Mouse (Mus musculus) adrenal gland, adult 8-10 months (tissue): ENCODE results near the gene Dync1i1. TPM values are rescaled to one million over a fixed set of nuclear protein-coding genes. Genes with fewer than 3 reads are reported as not detected.

Source experiments
- DNase-seq: peaks from one replicate; pipeline ENCODE4 v3.0.0; 2022
- total RNA-seq, 4 experiments: library from RNA; stranded (reverse); gene quantifications; 2 replicates each; pipeline ENCODE4 v1.2.4; 2022

Gene Dync1i1
- total RNA-seq, 4 experiments from 2014 or later, result 2.4 to 2.8 (median 2.5) TPM

GRCm38 (mm10) chr6:5976241-5976640 is 250.8 kb downstream of the Dync1i1 start:
- no peak for DNase-seq

- DNase-seq, result no peak
Observed at GRCm38 (mm10) chr6:5977238-5977920, 251.9 kb downstream of the Dync1i1 start.

GRCm38 (mm10) chr6:5991243-5991642 is 265.8 kb downstream of the Dync1i1 start:
- no peak for DNase-seq

DNA sequence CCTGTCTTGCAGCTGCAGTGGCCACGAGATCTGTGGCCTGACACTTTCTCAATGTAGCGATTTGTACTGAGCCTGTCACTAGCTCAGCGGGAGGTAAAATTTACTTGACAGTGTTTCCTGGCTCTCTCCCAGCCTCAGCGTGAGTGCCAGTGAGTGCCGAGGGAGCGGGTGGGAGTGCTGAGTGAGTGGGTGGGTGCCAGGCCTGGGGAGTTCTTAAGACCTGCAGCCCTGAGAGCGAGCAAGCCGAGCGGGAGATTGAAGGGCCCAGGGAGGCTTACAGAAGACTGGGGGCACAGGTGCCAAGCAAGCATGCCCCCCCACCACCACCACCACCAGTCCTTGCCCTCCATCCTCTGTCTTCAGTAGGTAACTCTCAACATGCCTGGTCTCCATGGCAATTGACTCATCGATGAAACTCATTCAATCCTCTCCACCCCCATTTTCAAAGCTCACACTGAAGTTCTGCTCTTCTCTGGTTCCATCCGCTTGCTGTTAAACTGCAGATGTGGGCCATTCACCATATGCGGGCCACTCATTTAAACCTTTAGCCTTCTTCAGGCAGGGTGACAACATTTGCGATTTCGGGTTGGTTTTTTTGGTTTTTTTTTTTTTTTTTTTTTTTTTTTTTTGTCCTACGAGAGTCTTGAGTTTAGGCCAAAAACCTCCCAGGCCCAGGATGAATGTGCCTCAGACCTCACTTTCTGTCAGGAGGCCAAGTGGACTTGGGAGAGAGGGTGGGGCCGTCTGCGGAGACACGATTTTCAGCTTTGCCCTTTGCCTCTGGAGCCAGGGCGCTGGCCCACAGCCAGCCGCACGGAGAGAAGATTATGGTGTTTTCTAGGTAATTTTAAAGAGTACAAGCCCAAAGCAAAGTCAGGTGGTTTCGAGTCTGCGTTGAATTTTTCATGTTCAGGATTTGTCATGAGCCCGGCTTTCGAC is 266.6 kb downstream of the Dync1i1 start:
- DNase-seq, result peak; percentile 19

GRCm38 (mm10) chr6:5993056-5993455 is 267.6 kb downstream of the Dync1i1 start:
- no peak for DNase-seq

DNA sequence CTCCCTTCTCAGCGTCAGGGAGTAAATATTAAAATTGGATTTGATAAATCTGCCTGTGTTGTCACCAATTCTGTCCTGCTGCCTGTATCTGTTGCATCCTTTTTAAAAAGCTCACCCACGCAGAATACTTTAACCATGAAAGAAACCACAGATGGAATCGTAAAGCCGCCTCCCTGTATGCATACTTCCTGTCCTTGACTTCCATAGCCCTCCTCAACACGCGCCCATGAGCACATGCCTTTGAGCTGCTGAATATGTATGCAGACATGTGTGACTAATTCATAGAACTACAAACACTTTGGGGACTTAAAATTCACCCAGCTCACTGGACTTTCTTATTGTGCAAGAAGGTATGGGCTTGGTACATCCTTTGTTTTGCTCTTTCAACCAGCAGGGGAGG is 272.1 kb downstream of the Dync1i1 start:
- DNase-seq, result no peak

DNA sequence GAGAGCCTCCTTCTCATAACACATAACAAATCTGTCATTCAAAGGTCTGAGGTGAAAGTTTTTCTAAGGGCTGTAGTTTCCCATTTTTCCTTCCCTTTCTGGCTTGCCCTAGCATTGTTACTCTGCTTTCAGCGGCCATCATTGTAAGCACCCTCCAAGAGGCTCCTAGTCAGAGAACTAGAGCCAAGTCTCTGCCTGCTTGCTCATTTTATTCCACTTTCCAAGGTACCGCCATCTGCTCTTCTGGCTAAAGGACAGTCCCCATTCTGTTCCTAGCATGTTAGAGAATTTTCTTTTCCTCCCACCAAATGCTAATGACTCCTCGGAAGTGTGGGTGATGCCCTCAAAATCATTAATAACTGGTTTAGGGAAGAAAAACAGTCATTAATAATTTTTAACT is 276.6 kb downstream of the Dync1i1 start:
- DNase-seq, result no peak

DNA sequence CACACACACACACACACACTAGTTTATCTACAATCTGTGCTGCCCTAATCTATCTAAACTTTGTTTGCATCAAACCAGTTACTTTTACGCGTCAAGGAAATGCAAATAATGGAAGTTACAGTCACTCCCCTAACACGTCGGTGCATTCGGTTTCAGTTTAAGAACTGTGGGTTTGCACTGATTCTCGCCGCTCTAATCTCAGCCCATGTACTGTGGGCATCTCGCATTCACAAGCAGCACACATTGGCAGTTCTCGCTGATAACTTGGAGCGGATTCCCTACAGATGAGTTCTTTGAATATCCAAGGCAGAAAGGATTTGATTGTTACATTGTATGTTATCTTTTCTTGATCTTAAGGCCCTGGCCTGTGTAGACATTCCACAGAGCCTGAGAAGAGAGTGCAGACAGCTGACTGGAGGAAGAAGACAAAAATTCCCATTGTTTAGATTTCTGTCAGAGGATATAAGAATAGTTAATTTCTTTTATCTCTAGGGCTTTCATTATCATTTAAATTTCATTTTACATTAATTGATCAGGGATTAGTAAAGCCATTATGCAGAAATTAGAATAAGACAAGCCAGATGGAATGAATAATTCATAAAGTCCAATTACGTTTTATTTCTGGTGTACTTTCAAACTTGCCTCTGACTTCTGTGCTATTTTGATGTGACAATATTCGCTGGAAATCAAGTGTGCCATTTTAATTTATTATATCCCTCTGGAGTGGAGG is 279.5 kb downstream of the Dync1i1 start:
- DNase-seq, result no peak

GRCm38 (mm10) chr6:6005762-6006431 is 280.5 kb downstream of the Dync1i1 start:
- DNase-seq, result peak; percentile 25

- no peak for DNase-seq
Observed at GRCm38 (mm10) chr6:6011364-6011763, 285.9 kb downstream of the Dync1i1 start.

GRCm38 (mm10) chr6:6015616-6016015 is 290.2 kb downstream of the Dync1i1 start:
- no peak for DNase-seq

DNA sequence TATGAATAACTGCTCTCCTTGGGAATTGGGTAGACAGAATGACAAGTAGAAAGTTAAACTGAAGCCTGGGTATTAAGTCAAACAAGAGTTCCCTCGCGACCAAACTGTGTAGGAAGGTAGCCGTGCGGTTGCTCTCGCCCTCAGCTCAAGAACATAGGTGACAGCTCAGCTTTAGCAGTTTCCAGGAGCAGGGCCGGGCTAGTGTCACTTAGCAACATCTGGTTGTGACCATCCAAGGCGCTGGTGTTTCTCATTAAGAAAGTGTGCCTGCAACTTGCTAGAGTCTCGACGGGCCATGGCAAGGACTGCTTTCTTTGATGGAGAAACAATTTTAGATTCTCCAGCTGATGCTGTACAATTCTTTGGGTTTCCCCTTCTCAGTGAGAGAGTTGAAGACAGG is 291.5 kb downstream of the Dync1i1 start:
- DNase-seq, result no peak

- DNase-seq, result no peak
Observed at GRCm38 (mm10) chr6:6023976-6024375, 298.5 kb downstream of the Dync1i1 start.

DNA sequence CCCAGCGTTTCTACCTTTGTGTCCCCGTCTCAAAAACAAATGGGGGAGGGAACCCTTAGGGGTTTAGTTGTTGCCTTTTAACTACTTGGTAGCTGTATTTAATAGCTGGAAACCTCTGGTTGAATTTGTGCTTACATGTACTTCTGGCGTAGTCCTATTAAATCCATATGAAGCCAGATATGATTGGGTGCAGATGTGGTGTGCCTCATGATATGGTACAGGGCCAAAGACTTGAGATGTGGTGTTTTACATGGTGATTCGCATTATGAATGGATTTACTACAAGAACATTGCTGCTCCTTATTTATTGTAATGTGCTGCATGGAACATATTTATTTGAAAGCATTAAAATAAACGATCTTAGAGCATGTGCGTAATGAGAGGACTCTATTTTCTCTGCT is 302.2 kb downstream of the Dync1i1 start:
- DNase-seq, result no peak

- DNase-seq, result no peak
Observed at GRCm38 (mm10) chr6:6038773-6039550, 313.5 kb downstream of the Dync1i1 start.

DNA sequence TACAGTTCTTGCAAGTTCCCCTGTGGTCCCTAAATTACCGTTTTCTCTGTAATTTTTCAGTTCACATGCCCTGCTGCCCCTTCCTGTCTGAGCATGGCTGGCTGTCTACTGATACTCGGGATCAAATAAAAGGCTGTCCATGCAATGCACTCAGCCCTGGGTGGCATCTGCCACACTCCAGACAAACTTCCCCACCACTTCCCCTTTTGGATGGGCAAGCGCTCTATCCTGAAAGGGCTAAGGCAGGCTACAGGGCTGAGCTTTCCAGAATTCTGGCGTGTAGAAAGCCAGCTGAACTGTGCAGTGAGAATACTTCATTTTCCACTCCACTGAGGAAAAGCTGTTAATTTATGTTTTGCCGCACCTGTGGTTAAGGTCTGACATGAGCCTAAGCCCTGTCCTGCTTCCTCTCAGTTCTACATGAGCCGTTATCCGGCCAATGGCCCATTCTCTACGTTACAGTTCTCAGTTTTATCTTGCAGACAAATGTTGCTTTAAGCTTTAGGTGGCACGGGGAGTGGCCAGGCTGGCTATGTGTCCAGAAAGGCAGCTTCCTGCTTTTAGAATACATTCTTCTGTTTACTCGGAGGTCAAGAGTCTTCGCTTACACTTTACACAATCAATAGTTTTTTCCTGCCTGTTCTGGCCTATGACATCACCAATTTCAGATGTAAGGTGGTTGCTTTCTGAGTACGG is 321.4 kb downstream of the Dync1i1 start:
- no peak for DNase-seq

- no peak for DNase-seq
Observed at GRCm38 (mm10) chr6:6052696-6053095, 327.3 kb downstream of the Dync1i1 start.

DNA sequence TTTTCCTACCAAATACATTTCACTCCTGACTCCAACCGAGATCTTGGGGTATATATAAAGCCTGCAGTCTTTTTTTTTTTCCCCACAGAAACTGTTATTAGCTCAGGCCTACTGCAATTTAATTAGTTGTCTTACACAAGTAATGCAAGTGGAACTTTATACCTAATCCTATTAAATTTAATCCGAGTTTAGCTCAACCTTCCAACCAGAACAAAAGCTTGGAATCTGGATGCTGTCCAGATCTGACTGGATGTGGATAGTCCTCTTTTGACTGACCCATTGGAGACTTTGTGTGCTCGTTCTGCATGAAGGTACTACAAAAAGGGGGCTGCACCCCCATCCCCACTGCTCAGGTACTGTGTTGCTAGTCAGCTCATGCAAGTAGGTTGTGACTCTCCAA is 328.5 kb downstream of the Dync1i1 start:
- DNase-seq, result no peak

DNA sequence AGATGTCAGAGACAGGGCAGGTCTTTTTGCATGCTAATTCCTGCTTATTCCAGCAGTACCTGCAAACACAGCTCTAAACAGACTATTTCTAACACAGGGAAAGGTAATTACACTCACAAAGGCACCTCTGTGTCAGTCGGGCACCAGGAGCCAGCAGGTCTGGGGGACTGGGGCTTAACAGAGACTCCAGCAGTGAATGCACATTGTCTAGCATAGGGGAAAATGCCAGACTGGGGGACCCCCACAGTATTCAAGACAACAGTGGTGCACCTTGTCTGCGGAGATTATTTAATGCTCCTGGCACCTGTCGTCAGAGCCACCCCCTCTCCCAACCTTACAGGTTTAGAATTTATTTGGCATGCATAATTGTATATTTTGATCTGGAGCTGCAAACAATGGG is 333.1 kb downstream of the Dync1i1 start:
- DNase-seq, result no peak

DNA sequence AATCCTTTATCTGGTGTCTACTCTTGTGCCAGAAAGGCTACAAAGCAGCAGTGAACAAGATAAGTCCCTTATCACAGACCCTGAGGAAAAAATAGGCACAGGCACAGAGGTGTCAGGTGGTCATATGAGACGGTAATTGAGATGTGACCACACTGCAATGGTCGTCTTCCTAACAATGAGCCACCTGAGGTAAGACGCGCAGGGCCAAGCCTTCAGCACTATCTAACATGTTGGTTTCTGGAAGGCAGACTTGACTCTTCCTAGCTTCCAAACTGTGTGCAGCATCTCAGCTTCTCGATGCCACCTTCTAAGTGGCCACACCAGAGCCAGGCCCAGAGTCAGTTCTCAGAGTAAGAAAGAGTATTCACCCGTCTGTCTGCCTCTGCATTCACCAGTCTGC is 341.8 kb downstream of the Dync1i1 start:
- DNase-seq, result no peak

DNA sequence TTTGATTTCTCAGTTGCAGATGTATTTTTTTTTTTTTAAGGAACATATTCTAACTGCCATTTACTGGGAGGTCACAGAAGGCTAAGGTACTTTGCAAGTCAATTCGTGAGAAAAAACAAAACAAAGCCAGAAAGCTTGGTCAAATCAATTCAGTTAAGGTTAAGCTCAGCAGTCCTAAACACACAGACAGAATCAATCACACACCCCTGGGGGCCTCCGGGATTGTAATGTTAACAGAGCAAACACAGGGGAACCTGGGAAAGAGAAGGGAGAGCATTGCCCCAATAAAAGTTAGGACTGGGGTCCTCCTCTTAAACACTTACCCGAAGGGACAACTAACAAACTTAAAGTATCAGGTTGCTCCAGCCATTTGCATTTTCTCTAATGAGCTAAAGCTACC is 344.6 kb downstream of the Dync1i1 start:
- no peak for DNase-seq
